Mouse (Mus musculus) liver, embryonic 15.5 days (tissue): ENCODE data around the gene Dynlt1b. TPM values are rescaled to one million over a fixed set of nuclear protein-coding genes. Genes with fewer than 3 reads are reported as not detected.
A peak's percentile ranks its signal among the peaks of the same experiment; 100 is the strongest.
"Not testable (repeated sequence)": the region's sequence is repeated elsewhere in the genome, so short reads cannot be mapped to it uniquely, and the experiment has no call there.

Source experiments
- ATAC-seq: fragments of 200-750 bp; cut with Nextera tagmentation; 2 replicates; pipeline ENCODE4 v1.8.0; 2017; ENCODE audit warnings: moderate number of reproducible peaks, mild to moderate bottlenecking, moderate library complexity; ENCODE audit not compliant: insufficient read depth
- H3K27ac ChIP-seq: fragments of 300-500 bp; sonication (generic); replicated peaks from 2 replicates; pipeline ENCODE4 v1.5.1; 2015; ENCODE audit warnings: mild to moderate bottlenecking, inconsistent platforms
- H3K27me3 ChIP-seq: fragments of 300-500 bp; sonication (generic); 2 replicates; pipeline ENCODE4 v1.6.1; 2015; ENCODE audit warnings: mild to moderate bottlenecking, inconsistent platforms
- H3K36me3 ChIP-seq: fragments of 300-500 bp; sonication (generic); replicated peaks from 2 replicates; pipeline ENCODE4 v1.6.1; 2015; ENCODE audit warnings: moderate library complexity, mild to moderate bottlenecking, inconsistent platforms
- H3K4me1 ChIP-seq: fragments of 300-500 bp; sonication (generic); replicated peaks from 2 replicates; pipeline ENCODE4 v1.6.1; 2015; ENCODE audit warnings: inconsistent platforms
- H3K4me2 ChIP-seq: fragments of 300-500 bp; sonication (generic); 2 replicates; pipeline ENCODE4 v1.6.1; 2015; ENCODE audit warnings: moderate library complexity, mild to moderate bottlenecking, inconsistent platforms
- H3K4me3 ChIP-seq: fragments of 300-500 bp; sonication (generic); replicated peaks from 2 replicates; pipeline ENCODE4 v1.5.1; 2015; ENCODE audit warnings: mild to moderate bottlenecking, inconsistent platforms
- H3K9ac ChIP-seq: fragments of 300-500 bp; sonication (generic); 2 replicates; pipeline ENCODE4 v1.6.1; 2015; ENCODE audit warnings: moderate library complexity, mild to moderate bottlenecking, inconsistent platforms
- H3K9me3 ChIP-seq: fragments of 300-500 bp; sonication (generic); replicated peaks from 2 replicates; pipeline ENCODE4 v1.6.1; 2016; ENCODE audit warnings: inconsistent platforms
- WGBS: fragments of 180-500 bp; shearing (Covaris S2); methylation state at CpG from one replicate; pipeline ENCODE4 v1.1.7; 2015; ENCODE audit warnings: mixed read lengths; ENCODE audit not compliant: insufficient replicate concordance; 5-methylcytosine and 5-hydroxymethylcytosine counted together
- polyA plus RNA-seq: library from polyadenylated mRNA; unstranded; fragments of >200 nt; fragmentation: Nextera tagmentation; extraction: Ambion mirVana; gene quantifications from 2 replicates; pipeline ENCODE4 v1.2.1, GENCODE M21; 2015

The Dynlt1b gene
- polyA plus RNA-seq, 1 experiment from 2014 or later = 194 TPM

DNA sequence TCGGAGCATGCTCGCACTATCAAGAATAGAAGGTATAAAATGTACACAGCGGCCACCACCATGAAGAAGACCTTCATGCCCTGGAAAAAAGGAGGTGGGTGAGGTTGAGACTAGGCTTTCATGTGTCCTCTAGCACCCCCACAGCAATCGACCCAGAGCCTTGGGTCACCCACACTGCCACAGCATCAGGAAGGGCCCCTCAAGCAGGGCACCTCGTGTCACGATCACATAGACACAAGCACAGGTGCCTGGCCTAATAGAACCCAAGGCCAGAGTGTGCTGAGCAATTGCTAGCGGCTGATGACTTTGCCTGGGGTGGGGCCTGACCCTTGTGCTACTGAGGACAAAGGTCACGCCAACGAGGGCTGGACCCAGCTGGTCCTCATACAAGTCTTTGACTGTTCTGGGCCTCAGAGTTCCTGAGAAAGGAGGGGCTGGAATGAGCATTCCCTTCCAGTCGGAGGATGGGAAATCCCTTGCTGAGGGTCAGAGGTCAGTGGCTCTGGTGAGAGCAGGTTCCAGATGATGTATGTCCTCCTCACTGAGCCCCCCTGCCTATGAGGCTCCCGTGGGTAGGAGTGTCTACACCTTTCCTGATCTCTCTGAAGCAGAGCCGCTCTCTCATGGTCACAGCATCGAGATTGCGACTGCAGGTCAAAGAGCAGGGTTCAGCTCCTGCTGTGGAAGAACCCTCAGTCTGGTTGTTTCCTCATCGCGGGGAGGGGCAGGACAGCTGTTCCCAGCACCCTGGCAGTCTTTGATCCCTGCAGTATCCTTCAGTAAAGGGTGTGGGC lies 16.1 kb downstream of the Dynlt1b start:
- H3K9me3 ChIP-seq = not testable (repeated sequence)
- WGBS = 64% methylated on average over 12 of the region's 16 CpGs

GRCm38 (mm10) chr17:6448293-6448692 lies 18.4 kb downstream of the Dynlt1b start:
- not testable (repeated sequence) for H3K9ac ChIP-seq, H3K27me3 ChIP-seq, H3K4me1 ChIP-seq, H3K4me3 ChIP-seq, H3K27ac ChIP-seq, H3K4me2 ChIP-seq, H3K9me3 ChIP-seq, ATAC-seq, H3K36me3 ChIP-seq
- 78% methylated on average over 8 of the region's 8 CpGs for whole genome bisulfite sequencing

More for the DNA sequence above, 16.1 kb downstream of the Dynlt1b start:
- not testable (repeated sequence) for H3K4me2 ChIP-seq, H3K36me3 ChIP-seq, H3K4me3 ChIP-seq, H3K9ac ChIP-seq, H3K27ac ChIP-seq, H3K4me1 ChIP-seq, H3K27me3 ChIP-seq
- peak; percentile 66 for ATAC-seq

- H3K4me2 ChIP-seq, H3K9me3 ChIP-seq, H3K4me3 ChIP-seq, H3K36me3 ChIP-seq, H3K27me3 ChIP-seq, ATAC-seq, H3K4me1 ChIP-seq, H3K9ac ChIP-seq, H3K27ac ChIP-seq: not testable (repeated sequence)
- WGBS = 71% methylated on average over 12 of the region's 12 CpGs
These were observed 19.3 kb downstream of the Dynlt1b start for GRCm38 (mm10) chr17:6449166-6449565.

- not testable (repeated sequence) for H3K27ac ChIP-seq, H3K9me3 ChIP-seq, H3K27me3 ChIP-seq, ATAC-seq, H3K4me1 ChIP-seq, H3K4me3 ChIP-seq, H3K36me3 ChIP-seq, H3K4me2 ChIP-seq, H3K9ac ChIP-seq
- WGBS = 66% methylated on average over 2 of the region's 10 CpGs
These were observed 21.3 kb downstream of the Dynlt1b start for GRCm38 (mm10) chr17:6451205-6451604.

- not testable (repeated sequence) for H3K27me3 ChIP-seq, H3K4me2 ChIP-seq, H3K4me1 ChIP-seq, H3K36me3 ChIP-seq, H3K9ac ChIP-seq, ATAC-seq, H3K27ac ChIP-seq, H3K9me3 ChIP-seq, H3K4me3 ChIP-seq
- 74% methylated on average over 9 of the region's 11 CpGs for WGBS
These were observed 22.8 kb downstream of the Dynlt1b start for GRCm38 (mm10) chr17:6452689-6453088.

DNA sequence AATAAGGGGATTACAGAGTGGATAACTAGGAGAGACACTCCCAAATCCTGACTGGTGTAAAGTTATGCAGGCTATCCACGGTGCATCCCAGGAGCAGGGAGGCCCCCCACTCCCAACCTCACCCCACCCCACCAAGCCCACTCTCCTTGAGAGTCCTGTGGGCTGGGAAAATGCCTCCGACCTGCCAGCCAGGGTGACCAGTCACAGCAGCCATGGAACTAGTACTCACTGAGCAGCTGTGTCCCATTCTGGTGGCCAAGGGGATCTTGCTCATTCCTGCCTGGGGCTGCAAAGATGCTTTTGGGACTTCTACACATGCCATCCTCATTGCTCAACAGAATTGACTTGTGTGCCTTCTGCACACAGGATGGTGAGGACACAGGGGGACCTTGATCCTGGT lies 24.8 kb downstream of the Dynlt1b start:
- H3K4me2 ChIP-seq, H3K4me3 ChIP-seq, H3K9ac ChIP-seq, H3K27me3 ChIP-seq, ATAC-seq, H3K36me3 ChIP-seq, H3K4me1 ChIP-seq, H3K9me3 ChIP-seq, H3K27ac ChIP-seq: not testable (repeated sequence)
- 74% methylated on average over 2 of the region's 2 CpGs for WGBS

GRCm38 (mm10) chr17:6455883-6456282 lies 26.0 kb downstream of the Dynlt1b start:
- H3K4me2 ChIP-seq, ATAC-seq, H3K36me3 ChIP-seq, H3K27me3 ChIP-seq, H3K27ac ChIP-seq, H3K9me3 ChIP-seq, H3K9ac ChIP-seq, H3K4me3 ChIP-seq, H3K4me1 ChIP-seq: not testable (repeated sequence)
- 83% methylated on average over 12 of the region's 12 CpGs for WGBS

GRCm38 (mm10) chr17:6456614-6457402 lies 26.9 kb downstream of the Dynlt1b start:
- H3K4me3 ChIP-seq, H3K36me3 ChIP-seq, H3K27me3 ChIP-seq, H3K9me3 ChIP-seq, H3K4me2 ChIP-seq, H3K9ac ChIP-seq, H3K27ac ChIP-seq, H3K4me1 ChIP-seq, ATAC-seq: not testable (repeated sequence)
- 77% methylated on average over 17 of the region's 22 CpGs for WGBS

DNA sequence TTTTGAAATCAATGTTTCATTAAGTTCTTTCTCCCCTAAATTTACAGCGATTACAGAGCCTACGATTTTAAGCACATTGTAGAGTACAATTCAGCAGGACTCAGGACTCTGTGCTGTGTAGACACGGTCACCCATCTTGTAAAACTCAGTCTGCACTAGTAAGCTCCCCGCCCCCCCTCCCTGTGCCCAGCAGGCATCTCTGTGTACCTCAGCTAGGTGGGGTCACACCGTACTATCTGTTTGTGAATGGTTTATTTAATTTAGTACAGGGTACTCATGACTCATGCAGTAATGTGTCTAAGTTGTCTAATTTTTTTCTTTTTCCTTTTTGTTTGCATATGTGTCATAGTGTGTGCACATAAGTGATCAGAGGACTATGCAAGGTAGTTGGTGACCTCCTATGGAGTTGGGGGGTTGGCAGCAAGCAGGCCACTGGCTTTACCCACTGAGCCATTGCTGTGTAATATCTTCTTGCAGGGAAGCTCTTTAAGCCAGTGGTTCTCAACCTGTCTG lies 31.2 kb downstream of the Dynlt1b start:
- 78% methylated on average over 5 of the region's 5 CpGs for WGBS
- H3K27me3 ChIP-seq, H3K9me3 ChIP-seq, H3K4me2 ChIP-seq, H3K4me1 ChIP-seq, H3K36me3 ChIP-seq, H3K27ac ChIP-seq, ATAC-seq, H3K9ac ChIP-seq, H3K4me3 ChIP-seq: not testable (repeated sequence)

GRCm38 (mm10) chr17:6465735-6466134 lies 35.8 kb downstream of the Dynlt1b start:
- not testable (repeated sequence) for H3K36me3 ChIP-seq, H3K27ac ChIP-seq, H3K4me2 ChIP-seq, H3K9me3 ChIP-seq, ATAC-seq, H3K27me3 ChIP-seq, H3K4me1 ChIP-seq, H3K4me3 ChIP-seq, H3K9ac ChIP-seq
- 57% methylated on average over 9 of the region's 9 CpGs for WGBS

DNA sequence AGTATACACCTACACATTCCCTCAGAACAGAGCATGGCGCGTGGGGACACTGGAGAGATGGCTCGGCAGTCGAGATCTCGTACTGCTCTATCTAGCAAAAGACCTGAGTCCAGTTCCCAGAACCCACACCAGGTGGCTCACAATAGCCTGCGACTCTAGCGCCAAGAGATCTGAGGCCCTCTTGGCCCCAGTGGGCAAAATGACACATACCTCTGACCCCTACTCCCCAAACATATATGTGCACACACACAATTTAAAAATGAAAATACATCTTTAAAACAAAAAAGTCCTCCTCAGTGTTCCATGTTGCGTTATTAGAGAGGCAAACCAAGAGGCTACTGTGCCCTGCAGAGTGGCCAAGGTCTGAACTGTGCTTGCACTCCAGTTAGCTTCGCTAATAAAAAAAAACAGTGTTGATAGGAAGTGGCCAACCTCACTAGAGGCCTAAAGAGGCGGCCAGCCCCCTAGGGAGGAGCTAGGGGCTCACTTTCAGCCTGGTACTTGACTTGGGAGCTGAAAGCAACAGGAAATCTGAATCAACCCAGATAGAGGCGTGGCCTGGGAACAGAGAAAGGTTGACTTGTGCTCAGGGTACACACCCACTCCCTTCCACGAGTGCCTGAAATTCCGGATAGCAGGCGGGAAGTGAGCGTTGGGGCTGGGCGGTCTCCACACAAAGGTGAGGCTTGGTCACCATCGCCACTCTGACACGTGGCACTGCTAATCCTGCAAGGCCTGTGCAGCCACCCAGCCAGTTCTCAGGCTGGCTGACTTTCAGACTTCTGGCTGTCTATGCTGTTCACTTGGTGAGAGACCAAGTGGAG lies 37.9 kb downstream of the Dynlt1b start:
- WGBS = 29% methylated on average over 18 of the region's 18 CpGs

More for the DNA sequence above, 37.9 kb downstream of the Dynlt1b start:
- not testable (repeated sequence) for H3K9me3 ChIP-seq, H3K27me3 ChIP-seq, H3K27ac ChIP-seq, H3K9ac ChIP-seq, H3K36me3 ChIP-seq, H3K4me1 ChIP-seq, H3K4me3 ChIP-seq
- peak; percentile 27; the same call in 1 of the 2 replicates for ATAC-seq
- peak overlapping the region; percentile 16; the same call in 1 of the 2 replicates for H3K4me2 ChIP-seq
